Mouse (Mus musculus) megakaryocyte, embryonic 14.5 days (primary cell): Measurements from ENCODE around the gene N4bp2l2.
"Not testable (repeated sequence)": the region's sequence is repeated elsewhere in the genome, so short reads cannot be mapped to it uniquely, and the experiment has no call there.

Source experiments
- FLI1 ChIP-seq: IDR thresholded peaks from 2 replicates; pipeline ENCODE4 v1.6.1; 2012; ENCODE audit warnings: low read length, inconsistent platforms, mixed read lengths
- GATA1 ChIP-seq: IDR thresholded peaks from 3 replicates; pipeline ENCODE4 v1.6.1; 2012; ENCODE audit warnings: mixed read lengths, low read length, inconsistent platforms, borderline replicate concordance

GRCm38 (mm10) chr5:150643390-150643789 is 22.6 kb downstream of the N4bp2l2 start:
- TF ChIP-seq GATA1, FLI1: not testable (repeated sequence)
